8 mouse cellular contexts compared by ENCODE assay signal in genomic region chr12:36713866-36714662, GRCm38 (mm10).
A peak's percentile ranks its signal among the peaks of the same experiment; 100 is the strongest.
DNase-seq lines count a peak whose midpoint lies in the region; ATAC-seq lines count a peak whose summit lies in the region.

No protein-coding gene starts in this region.

- ATAC-seq in heart, embryonic 12.5 days (ENCODE audit: insufficient number of reproducible peaks, low FRiP score): no peak
- ATAC-seq in liver, embryonic 16.5 days (ENCODE audit: low read depth): no peak
- peak; percentile 75; the same call in 1 of the 2 replicates for ATAC-seq in neural tube, embryonic 14.5 days (ENCODE audit: low read depth)

- WGBS in heart, embryonic 12.5 days: 26% methylated on average over 17 of the region's 17 CpGs
- 18% methylated on average over 17 of the region's 17 CpGs for WGBS in liver, embryonic 16.5 days (ENCODE audit: insufficient replicate concordance)
- WGBS in neural tube, embryonic 14.5 days: 31% methylated on average over 17 of the region's 17 CpGs

- H3K4me2 ChIP-seq in heart, embryonic 12.5 days: peak overlapping the region; percentile 41
- peak overlapping the region; percentile 36; the same call in 1 of the 2 replicates for H3K4me2 ChIP-seq in liver, embryonic 16.5 days (ENCODE audit: low read depth, low read length)
- H3K4me2 ChIP-seq in neural tube, embryonic 14.5 days (ENCODE audit: low read depth, low read length): peak overlapping the region; percentile 19; the same call in 1 of the 2 replicates

- H3K27me3 ChIP-seq in heart, embryonic 12.5 days (replicated peaks): no peaks in the 10 kb centered on the region
- no peaks in the 10 kb centered on the region for H3K27me3 ChIP-seq in liver, embryonic 16.5 days (ENCODE audit: control insufficient read depth, insufficient read depth, low read depth, low read length)
- no peaks in the 10 kb centered on the region for H3K27me3 ChIP-seq in neural tube, embryonic 14.5 days (ENCODE audit: control insufficient read depth, insufficient read depth, low read length)

- peak; percentile 63 for DNase-seq in 3T3-L1 (ENCODE audit: low read depth, low spot score)
- peak; percentile 25 for DNase-seq in Muller cell, postnatal 12 days (ENCODE audit: inconsistent ontology term)
- peak; percentile 35 for DNase-seq in embryo, embryonic 11.5 days (ENCODE audit: low read depth, low spot score)
- peak; percentile 54 for DNase-seq in kidney, postnatal 10 days
- DNase-seq in spleen, postnatal 14 days (ENCODE audit: low spot score in 2 of 2): no peak

- H3K4me3 ChIP-seq in heart, embryonic 12.5 days: no peak overlapping the region
- no peak overlapping the region for H3K4me3 ChIP-seq in liver, embryonic 16.5 days (ENCODE audit: low read depth, low read length)
- H3K4me3 ChIP-seq in neural tube, embryonic 14.5 days (ENCODE audit: low read depth, low read length): no peak overlapping the region

- no peaks in the 10 kb centered on the region for H3K9me3 ChIP-seq in heart, embryonic 12.5 days (replicated peaks)
- no peaks in the 10 kb centered on the region for H3K9me3 ChIP-seq in liver, embryonic 16.5 days (replicated peaks; ENCODE audit: control insufficient read depth, low read length)
- H3K9me3 ChIP-seq in neural tube, embryonic 14.5 days (ENCODE audit: control insufficient read depth, low read length): no peaks in the 10 kb centered on the region

- H3K4me1 ChIP-seq in heart, embryonic 12.5 days (replicated peaks): no peaks in the 10 kb centered on the region
- H3K4me1 ChIP-seq in liver, embryonic 16.5 days (ENCODE audit: control insufficient read depth, low read depth, low read length): no peaks in the 10 kb centered on the region
- no peaks in the 10 kb centered on the region for H3K4me1 ChIP-seq in neural tube, embryonic 14.5 days (ENCODE audit: control insufficient read depth, insufficient read depth, low read length)

- no peak overlapping the region for H3K27ac ChIP-seq in heart, embryonic 12.5 days (ENCODE audit: poor library complexity, severe bottlenecking)
- H3K27ac ChIP-seq in liver, embryonic 16.5 days (ENCODE audit: low read length): no peak overlapping the region
- no peak overlapping the region for H3K27ac ChIP-seq in neural tube, embryonic 14.5 days (ENCODE audit: low read depth, low read length)

- no peaks in the 10 kb centered on the region for H3K36me3 ChIP-seq in heart, embryonic 12.5 days
- H3K36me3 ChIP-seq in liver, embryonic 16.5 days (ENCODE audit: control insufficient read depth, insufficient read depth): no peaks in the 10 kb centered on the region
- no peaks in the 10 kb centered on the region for H3K36me3 ChIP-seq in neural tube, embryonic 14.5 days (ENCODE audit: control insufficient read depth, insufficient read depth, low read length)

- no peak overlapping the region for H3K9ac ChIP-seq in heart, embryonic 12.5 days
- H3K9ac ChIP-seq in liver, embryonic 16.5 days (ENCODE audit: low read depth, low read length): no peak overlapping the region
- no peak overlapping the region for H3K9ac ChIP-seq in neural tube, embryonic 14.5 days (replicated peaks; ENCODE audit: low read depth, low read length)

Comparison
In these comparisons a context has a peak if more than half of its experiments do, and no peak if none do; other contexts are left out.
1. DNase-seq: peak in 3T3-L1 (single experiment), Muller cell, postnatal 12 days (single experiment), embryo, embryonic 11.5 days (single experiment) and kidney, postnatal 10 days (single experiment); none in spleen, postnatal 14 days (0 of 2).
2. Peak in every context shown above with its lines, with median percentiles within 50 percentile points of each other: H3K4me2 ChIP-seq.